ENCODE assay signal across 27 mouse cellular contexts in the genomic region with DNA sequence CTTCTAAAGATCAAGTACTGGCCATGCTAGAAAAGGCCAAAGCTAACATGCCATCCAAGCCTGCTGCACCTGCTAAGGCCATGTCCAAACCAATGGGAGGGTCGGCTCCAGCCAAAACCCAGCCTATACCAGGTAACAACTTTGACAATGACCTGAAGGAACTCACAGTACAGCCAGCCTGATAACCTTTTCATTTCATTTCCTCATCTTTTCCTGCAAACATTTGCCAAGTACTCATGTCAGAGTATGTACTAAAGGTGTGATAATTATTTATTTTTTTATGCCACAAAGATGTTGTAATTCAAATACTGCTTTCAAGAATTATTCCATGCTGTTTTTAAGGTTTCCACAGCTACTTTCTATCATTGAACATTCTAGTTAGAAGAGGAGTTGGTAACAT. TPM values are rescaled to one million over a fixed set of nuclear protein-coding genes. Genes with fewer than 3 reads are reported as not detected.
"Had no signal": no experiment of that assay in that cellular context is flagged by ENCODE, and none has a peak within 500 bp of the region (broad histone marks: within the 10 kb centered on the region; RNA-seq: fewer than 3 reads in every experiment).

No protein-coding gene starts in this region.

- H3K4me3 ChIP-seq: heart, adult 2 months; heart, embryonic 13.5 days; heart, embryonic 15.5 days; hindbrain, embryonic 13.5 days; hindbrain, embryonic 15.5 days; intestine, embryonic 15.5 days; kidney, embryonic 15.5 days; limb, embryonic 10.5 days; limb, embryonic 12.5 days had no signal

- H3K9me3 ChIP-seq: heart, embryonic 13.5 days; heart, embryonic 15.5 days; hindbrain, embryonic 13.5 days; hindbrain, embryonic 15.5 days; intestine, embryonic 15.5 days; kidney, embryonic 15.5 days; limb, embryonic 10.5 days; limb, embryonic 12.5 days had no signal

- ATAC-seq: forebrain, postnatal 0 days; inflammation-experienced regulatory T-cells, adult 6 months; intestine, embryonic 15.5 days had no signal

- DNase-seq: forebrain, postnatal 0 days; gastrocnemius, postnatal 14 days; gastrocnemius, postnatal 36 days; heart, adult 11 months; heart, adult 2 months; heart, postnatal 14 days; heart, postnatal 36 days; kidney, adult 11 months; kidney, adult 2 months; kidney, adult 9 months; kidney, postnatal 14 days; kidney, postnatal 36 days; layer of hippocampus, adult 9-11 months; layer of hippocampus, postnatal 36 days had no signal

- H3K4me2 ChIP-seq: heart, embryonic 11.5 days; heart, embryonic 13.5 days; heart, embryonic 15.5 days; hindbrain, embryonic 13.5 days; hindbrain, embryonic 15.5 days; intestine, embryonic 15.5 days; kidney, embryonic 15.5 days; limb, embryonic 12.5 days had no signal

- H3K27ac ChIP-seq: heart, adult 2 months; heart, embryonic 13.5 days; heart, embryonic 15.5 days; hindbrain, embryonic 13.5 days; hindbrain, embryonic 15.5 days; intestine, embryonic 15.5 days; kidney, embryonic 15.5 days; kidney, postnatal 0 days; limb, embryonic 10.5 days; limb, embryonic 12.5 days had no signal

- H3K9ac ChIP-seq: forebrain, postnatal 0 days; heart, embryonic 13.5 days; heart, embryonic 15.5 days; hindbrain, embryonic 13.5 days; hindbrain, embryonic 15.5 days; intestine, embryonic 15.5 days; kidney, embryonic 15.5 days; limb, embryonic 12.5 days had no signal

- H3K4me1 ChIP-seq: heart, embryonic 13.5 days; heart, embryonic 15.5 days; hindbrain, embryonic 13.5 days; hindbrain, embryonic 15.5 days; intestine, embryonic 15.5 days; kidney, embryonic 15.5 days; limb, embryonic 10.5 days; limb, embryonic 12.5 days had no signal

- H3K27me3 ChIP-seq: heart, embryonic 13.5 days; heart, embryonic 15.5 days; hindbrain, embryonic 13.5 days; hindbrain, embryonic 15.5 days; intestine, embryonic 15.5 days; kidney, embryonic 15.5 days; limb, embryonic 12.5 days had no signal

RNA-seq across cellular contexts. Expression of gene F2, which starts 50.0 kb away (rescaled TPM):
- total RNA-seq: forebrain, postnatal 0 days; heart, adult 2 months; heart, postnatal 36 days; layer of hippocampus, adult 18-20 months; left cerebral cortex, postnatal 36 days had no signal
- polyA plus RNA-seq: forebrain, postnatal 0 days; heart, adult 2 months; hindbrain, embryonic 13.5 days; limb, embryonic 10.5 days had no signal
